Mouse (Mus musculus): Measurements from ENCODE around the gene Plekhs1.

DNA sequence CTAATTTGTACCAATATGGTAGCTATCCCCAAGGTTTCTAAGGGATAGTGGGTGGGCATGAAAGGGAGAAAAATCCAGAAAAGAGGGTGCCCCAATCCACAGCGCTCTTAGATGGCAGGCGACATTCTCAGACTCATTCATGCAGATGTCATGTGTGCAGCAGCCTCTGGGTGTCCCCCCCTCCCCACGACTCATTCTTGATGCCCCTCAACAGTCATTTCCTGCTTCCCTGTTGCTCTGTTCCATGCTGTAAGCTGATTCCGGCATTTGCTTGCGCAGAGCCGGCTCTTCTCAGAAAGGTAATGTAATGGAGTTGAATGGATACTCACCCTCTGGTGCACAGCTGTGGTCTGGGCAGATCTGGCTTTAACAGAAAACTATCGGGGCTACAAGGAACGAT lies 31.1 kb upstream of the Plekhs1 start:
- no peak for TF ChIP-seq POLR2A (IDR thresholded peaks at IDR 0.05; ENCODE audit: borderline replicate concordance, extremely low read depth, insufficient read depth, insufficient read length, poor library complexity, severe bottlenecking)
- TF ChIP-seq CTCF (IDR thresholded peaks at IDR 0.05; ENCODE audit: borderline replicate concordance, extremely low read depth, insufficient read depth, insufficient read length): peak; percentile 35; the same call in 1 of the 2 replicates
